Mouse (Mus musculus) skeletal muscle tissue, adult 2 months (tissue): ENCODE results near the gene Tie1.
"Not testable (repeated sequence)": the region's sequence is repeated elsewhere in the genome, so short reads cannot be mapped to it uniquely, and the experiment has no call there.

Experiments used
- DNase-seq: peaks from one replicate; pipeline ENCODE4 v3.0.0-alpha.2; 2012; ENCODE audit warnings: low read depth, low spot score

Gene Tie1

DNA sequence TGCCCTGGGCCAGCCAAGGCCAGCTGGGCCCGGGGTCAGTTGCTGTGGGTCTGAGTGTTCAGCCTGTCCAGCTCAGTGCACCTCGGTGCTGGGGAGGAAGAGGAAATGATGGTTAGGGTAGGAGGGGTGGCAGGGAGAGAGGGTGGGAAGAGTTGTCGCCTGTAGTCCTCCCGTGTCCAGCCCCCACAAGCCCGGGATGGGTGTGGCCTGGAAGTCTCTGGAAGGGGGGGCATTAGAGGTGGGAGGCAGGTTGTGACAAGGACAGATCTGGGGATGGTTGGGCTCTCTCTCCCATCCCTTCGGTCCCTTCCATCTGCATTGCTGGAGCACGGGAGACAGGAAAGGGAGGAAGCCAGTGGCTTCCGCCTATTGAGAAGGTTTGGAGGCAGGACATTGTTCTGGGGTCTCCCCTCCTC, at the start of gene Tie1:
Gene Tie1 (minus strand): TSS at position 345 of the 416 bp plus-strand sequence.
- peak; percentile 49 for DNase-seq

DNA sequence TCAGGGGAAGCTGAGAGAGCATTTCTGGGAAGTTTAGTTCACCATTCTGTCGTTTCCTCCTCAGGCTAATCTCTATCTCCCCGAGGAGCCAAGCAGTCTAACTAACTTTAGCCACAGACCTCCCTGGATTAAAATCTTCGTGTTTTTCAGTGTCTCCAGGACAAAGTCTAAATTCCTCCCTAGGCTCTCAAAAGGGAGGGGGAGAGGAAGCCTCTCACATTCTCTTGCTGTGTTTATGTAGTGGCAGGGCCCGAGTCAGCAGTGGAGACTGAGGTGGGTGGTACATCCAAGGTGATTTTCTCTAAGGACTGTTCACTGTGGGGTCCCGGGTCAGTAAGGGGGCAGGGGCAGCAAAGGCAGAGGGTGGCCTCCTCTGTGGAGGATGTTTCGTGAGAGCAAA, 47.9 kb upstream of the Tie1 start:
- no peak for DNase-seq

DNA sequence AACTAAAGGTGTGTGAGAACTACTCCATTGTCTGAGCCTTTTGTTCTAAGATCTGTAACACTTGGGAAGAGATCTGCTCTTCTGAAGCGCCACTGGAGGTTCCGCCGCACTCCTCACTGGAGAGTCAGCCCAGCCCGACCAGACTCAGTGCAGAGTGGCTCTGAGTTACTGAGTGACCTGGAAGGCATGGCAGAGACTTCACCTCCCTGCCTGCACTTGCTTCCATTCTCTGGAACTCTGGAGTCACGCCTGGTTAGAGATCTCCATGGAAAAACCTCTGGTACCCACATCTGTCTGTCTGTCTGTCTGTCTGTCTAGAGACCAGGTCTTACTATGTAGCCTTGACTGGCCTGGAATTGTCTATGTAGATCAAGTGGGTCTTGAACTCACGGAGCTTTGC, 45.7 kb upstream of the Tie1 start:
- no peak for DNase-seq

DNA sequence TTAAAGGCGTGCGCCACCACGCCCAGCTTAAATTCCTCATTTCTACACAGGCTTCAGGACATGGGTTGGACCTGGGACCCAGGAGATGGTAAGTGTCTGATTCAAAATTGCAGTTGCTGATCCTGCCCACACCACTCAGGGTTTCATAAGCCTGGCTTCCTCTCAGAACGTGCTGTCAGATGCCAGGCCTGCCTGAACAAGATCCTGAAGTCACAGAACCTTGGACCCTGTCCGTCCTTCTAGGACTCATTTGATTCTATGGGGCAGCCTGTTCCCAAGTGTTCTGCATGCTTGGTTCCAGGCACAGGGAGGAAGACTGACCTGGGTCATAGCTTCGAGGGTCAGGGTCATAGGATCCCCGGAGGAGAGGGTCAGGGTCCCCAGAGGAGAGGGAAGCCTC, 43.7 kb upstream of the Tie1 start:
- DNase-seq, result no peak

DNA sequence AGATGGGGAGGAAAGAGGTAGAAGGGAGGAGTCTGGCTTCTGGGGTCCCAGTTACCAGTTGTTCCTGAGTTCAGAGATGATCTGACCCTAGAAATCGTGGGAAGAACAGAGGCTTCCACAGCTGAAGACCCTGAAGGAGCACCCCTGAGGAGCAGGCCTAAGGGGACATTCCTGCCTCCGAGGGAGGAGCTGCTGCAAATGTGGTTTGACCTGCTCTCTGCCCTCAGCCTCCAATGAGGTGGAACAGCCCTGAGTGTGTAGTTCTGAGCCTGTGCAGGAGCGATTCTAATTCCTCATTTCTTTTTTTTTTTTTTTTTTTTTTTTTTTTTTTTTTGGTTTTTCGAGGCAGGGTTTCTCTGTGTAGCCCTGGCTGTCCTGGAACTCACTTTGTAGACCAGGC, 43.3 kb upstream of the Tie1 start:
- no peak for DNase-seq

DNA sequence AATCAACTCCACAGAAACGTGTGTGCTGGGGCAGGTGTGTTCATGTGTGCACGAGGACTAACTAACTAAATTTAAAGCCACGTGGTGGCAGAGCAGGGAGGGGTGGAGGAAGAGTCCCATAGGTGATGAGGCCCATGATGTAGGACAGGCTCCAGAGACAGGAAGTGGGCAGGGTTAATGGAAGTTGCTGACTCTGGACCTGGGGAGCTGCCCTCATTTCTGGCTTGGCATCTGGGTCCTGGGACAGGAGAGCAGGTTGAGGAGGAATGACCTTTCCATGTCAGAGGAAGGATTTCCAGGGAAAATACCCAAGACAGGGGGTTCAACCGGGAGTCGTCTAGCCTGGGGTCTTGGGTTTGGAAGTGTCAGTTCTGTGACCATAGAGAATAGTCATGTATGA, 42.8 kb upstream of the Tie1 start:
- DNase-seq, result no peak

DNA sequence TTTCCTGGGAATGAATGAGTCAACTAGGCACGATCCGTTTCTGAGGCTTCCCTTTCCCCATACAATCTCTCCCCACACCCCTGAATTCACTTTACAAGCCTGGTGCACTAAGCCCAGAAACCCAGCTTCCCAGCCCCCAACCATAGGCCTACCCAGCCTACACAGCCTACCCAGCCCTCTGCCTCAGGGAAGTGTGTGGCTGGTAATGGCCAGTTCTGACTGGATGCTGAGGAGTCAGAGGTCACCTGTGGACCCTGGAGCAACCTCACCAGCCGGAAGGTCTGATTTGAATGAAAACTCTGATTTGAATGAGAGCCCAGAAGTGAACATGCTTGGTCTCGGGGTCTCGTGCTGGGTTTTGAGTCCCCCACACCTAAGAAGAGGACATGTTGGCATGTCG, 37.9 kb upstream of the Tie1 start:
- no peak for DNase-seq

DNA sequence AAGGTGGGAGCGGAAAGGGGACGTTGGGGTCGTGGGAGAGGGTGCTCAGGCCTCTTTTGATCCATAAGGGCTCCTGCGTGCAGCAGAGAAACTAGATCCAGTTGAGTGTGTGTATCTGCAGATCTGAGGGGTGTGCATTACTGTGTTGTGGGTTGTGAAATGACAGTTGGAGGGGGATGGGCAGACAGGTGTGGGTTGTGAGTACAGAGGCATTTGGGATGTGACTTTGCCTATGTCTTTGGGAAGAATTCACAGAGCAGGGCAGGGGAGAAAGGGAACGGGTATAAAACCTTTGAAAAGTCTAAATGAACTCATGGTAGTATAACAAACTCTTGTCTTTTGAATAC, 37.4 kb upstream of the Tie1 start:
- DNase-seq, result no peak

DNA sequence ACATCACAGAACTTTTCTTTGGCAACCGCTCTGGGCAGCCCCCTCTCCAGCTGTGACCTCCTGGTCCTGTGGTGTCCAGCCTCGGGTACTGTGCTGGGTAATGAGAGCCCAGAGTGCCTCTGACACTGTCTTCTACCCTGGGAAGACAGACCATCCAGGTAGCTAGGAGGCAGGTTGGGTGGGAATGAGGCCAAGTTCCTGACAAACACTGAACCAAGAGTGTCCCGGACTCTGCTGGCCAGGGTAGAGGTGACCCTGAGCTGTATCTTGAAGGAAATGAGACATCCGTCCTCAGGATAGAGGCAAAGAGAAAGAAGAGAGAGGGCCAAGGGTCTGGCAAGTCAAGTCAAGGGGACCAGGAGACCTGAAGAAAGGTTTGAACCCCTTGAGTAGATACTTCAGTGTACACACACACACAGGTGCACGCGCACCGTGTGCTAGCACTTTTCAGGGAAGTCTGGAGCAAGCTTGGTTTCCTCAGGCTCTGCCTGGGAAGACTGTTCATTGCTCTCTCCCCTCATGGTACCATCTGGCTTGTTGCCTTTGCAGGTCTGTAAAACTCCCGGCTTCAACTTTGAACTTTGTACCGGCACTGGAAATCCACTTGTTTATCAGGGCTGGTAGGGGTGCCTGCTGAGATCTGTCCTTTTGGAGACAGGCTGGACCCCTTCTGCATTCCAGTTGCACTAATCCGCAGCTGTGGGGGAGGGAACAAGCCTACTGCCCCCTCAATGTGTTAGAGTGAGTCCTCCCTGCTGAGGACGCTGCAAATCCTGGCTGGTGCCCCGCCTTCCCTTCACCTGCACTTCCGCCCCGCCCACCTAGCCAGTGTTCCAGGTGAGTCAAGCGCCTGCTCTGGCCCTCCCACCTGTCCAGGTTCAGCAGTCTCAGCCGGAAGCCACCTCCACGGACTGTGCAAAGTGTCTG, 36.8 kb upstream of the Tie1 start, which contains the start of gene 2610528J11Rik:
Gene 2610528J11Rik (plus strand): TSS at position 592 of the 927 bp plus-strand sequence.
- DNase-seq, result no peak

DNA sequence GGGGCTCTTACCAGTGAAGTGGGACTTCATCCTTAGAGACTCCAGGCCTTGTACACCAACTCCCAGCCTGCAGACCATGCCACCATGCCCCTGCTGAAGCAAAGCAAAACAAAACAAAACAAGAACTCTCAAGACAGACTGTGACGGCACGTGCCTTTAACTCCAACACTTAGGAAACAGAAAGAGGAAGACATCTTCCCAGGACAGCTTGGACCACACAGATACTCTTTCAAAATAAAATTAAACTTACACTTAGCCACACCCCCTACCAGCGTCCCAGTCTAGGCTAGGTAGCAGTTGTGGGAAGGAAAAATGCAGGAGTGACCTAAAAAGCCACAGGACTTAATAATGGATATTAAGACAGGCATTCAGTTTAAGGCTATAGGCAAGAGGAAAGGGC, 35.9 kb upstream of the Tie1 start:
- no peak for DNase-seq

DNA sequence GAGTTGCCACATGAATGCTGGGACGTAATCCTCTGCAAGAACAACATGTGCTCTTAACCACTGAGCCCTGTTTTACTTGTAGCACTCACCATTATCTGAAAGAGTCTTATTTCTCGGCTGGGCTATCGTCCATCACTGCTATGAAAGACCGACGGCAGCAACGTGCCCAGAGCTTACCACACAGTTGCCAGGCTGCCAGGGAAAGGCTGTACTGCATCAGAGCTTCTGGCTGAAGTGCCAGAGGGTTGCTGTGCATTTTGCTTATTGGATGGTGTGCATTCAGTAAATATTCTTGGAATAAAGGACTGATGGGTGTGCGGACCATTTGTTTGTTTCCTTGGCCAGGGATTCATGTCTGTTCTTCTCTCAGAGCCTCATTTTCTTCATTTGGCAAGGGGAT, 34.1 kb upstream of the Tie1 start:
- DNase-seq, result no peak

DNA sequence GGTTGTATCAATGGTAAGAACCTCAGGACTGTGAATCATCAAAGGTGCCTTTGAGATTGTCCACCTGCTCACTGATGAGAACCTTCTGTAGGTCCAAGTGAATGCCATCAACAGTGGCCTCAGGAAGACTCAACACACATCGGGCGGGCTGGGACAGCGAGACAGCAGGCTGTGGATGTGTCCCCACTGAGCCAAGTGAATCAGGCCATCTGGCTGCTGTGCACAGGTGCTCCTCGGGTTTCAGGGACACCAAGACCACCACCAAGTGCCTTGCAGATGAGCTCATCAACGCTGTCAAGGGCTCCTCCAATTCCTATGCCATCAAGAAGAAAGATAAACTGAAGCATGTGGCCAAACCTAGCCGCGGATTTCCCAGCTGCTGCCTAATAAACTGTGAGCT, 32.4 kb upstream of the Tie1 start:
- no peak for DNase-seq

DNA sequence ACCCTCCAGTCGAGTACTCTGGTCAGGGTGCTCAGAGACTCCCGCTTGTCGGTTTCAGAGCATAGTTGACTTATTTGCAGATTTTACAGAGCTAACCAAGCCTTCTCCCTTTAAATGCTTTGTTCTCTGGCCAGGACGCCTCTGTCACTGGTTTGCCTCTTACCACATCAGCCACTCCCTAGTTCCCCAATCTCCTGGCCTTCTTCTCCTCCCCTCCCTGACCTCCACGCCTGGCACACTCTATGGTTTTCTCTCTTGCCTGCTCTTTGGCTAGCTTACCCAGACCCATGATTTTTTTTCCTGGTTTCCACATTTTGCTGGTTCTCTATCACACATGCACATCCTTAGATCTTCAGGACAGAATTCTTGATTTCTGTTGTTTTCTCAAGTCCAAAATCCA, 28.3 kb upstream of the Tie1 start:
- DNase-seq, result no peak

DNA sequence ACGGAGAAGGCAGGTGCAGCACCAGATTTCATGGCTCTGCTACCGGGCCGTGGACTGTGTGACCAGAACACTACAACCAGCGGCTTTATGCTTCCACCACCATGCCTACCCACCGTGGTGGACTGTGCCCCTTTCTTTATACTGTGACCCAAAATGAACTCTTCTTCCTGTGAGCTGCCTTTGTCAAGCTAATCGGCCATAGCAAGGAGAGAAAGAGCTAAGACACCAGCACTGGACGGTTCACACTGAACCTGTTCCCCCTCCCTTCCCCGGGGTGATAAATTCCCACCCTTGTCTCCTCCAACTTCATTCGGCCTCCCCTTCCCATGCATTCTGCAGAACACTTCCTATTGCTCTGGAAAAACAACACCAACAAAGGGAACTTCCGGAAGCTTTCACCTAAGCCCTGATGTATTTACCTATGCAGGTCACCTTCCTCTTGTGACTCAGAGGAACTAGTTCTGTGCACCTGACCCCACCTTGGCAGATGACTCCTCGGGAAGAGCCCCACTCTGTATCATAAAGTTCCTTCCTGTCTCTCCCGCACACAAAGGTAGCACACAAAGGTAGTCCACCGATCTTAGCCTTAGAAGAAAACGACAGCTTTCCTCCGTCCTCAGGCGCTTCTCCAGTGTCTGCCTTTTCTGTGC, 27.8 kb upstream of the Tie1 start:
- no peak for DNase-seq

DNA sequence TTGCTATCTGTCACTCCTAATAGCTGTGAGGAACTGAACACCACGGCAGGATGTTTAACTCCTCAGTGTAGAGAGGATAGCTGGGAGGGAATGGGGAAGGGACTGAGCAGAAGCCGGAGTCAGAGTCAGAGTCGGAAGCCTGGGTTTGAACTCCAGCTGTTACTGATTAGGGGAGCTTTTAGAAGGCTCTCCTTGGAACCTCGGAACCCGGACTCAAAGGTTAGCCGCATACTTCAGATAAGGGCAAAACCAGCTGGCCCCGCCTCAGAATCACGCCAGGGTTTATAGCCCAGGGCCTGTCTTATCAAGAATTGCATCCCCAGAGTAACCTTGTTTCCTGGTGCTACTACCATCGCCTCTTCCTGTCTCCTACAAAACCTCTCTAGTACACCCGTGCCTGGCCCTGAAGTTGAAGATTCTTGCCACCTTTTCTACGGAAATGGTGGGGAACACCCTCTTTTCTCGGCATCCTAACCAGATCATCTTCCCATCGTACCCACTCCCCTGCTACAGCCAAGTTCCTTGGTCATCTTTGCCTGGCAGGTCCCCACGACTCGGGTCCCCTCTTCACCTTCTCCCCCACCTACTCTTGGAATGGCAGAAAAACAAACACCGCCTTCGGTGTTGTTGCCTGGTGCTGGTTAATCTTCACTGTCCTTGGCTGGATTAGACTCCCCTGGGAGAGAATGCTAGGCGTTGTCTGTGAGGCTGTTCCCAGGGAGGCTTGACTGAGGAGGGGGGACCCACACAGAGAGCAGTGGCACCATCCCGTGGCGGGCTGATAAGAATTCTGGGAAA, 27.0 kb upstream of the Tie1 start:
- DNase-seq, result no peak

DNA sequence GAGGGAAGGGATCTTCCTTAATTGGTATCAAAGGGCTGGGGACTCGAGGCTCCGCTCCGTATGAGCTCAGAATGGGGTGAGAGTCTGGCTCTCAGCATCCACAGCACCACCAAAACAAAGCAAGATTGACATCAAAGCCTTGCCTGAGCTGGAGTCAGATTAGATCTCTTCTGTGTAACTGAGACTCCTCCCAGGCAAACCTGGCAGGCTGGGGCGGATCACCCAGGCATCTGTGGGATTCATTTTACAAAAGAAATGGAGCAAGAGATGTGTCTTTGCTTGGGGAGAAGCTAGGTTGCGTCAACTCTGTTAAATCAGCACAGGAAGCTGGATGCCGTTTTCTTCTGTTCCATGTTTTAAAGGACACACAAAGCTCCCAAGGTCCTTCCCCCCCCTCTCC, 19.2 kb upstream of the Tie1 start:
- DNase-seq, result no peak

DNA sequence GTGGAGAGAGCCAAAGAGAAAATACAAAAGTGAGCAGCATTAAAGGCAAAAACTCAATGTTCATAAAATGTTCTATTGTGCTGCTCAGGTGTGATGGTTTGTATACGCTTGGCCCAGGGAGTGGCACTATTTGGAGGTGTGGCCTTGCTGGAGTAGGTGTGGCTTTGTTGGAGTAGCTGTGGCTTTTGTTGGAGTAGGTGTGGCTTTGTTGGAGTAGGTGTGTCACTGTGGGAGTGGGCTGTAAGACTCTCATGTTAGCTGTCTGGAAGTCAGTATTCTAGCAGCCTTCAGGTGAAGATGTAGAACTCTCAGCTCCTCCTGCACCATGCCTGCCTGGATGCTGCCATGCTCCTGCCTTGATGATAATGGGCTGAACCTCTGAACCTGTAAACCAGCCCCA, 17.3 kb upstream of the Tie1 start:
- not testable (repeated sequence) for DNase-seq

DNA sequence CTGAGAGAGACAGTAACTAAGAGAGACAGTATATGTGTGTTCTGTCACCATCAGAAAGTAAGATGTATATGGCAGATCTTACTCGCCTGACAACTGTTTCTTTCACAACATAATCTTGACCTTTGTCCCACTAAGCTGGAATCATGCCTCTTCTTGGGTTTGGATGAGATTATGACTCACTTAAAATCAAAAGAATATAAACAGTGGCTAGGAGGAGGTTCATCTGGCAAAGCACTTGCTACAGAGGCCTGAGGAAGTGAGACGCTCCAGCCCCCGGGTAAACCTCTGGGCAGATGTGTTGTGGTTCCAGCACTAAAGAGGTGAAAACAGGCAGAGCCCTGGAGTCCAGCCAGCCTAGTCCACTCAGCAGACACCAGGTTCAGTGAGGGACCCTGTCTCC, 15.7 kb upstream of the Tie1 start:
- no peak for DNase-seq

DNA sequence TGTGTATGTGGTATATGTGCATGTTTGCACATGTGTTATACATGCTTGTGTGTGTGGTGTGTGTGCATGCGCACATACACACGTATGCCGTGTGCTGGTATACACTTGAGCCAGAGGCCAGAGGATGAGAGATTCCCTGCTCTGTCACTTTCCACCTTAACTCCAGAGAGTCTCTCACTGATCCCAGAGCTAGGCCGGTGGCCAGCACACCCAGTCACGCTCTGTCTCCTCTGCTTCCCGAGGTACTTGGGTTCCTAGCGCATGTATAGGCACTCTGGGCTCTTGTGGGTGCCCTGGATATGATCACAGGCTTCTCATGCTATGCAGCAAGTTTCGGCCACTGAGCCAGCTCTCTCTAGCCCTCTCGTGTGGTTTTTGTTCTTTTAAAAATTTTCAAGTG, 10.9 kb upstream of the Tie1 start:
- no peak for DNase-seq

DNA sequence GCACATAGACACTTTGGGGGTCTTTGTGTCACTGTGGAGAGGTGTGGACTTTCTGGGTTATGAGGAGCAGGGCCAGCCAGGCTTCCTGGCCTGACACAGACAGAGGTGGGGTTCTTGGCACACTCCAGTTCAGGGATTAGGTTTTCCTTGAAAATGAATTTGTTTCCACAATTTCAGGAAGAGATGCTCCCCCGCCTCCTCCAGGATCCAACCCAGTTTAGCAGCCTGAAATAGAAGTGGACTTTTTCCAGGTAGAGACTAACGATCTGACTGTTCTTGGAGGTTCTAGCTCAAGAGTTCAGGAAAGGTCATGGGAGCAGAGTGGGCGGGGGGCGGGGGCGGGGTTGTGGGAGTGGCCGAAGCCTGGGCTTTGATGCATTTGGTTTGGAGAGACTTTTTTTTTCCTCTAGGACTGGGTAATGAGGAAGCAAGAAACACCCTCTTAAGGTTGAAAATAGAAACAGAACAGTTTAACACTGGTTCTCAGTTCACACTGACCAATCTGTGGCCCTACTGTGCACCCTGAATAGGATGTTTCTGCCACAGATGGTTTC, 10.4 kb upstream of the Tie1 start:
- DNase-seq, result peak; percentile 24

DNA sequence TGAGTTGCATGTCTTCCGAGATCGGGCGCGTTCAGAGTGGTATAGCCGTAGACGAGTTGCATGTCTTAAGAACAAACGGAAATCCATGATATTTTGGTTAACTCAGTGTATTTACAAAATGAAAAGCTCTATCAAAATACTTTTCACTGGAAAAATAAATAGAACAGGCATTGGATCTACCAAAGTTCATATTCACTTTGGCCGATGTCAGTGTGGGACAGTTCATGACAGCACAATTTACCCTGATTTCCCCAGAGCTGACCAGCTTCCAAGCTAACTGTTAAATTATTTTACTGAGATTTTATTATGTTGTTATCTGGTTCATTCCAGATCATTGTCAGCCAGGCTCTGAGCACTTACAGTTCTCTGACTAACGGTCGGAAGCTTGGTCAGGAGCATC, 600 bp upstream of the Tie1 start:
- DNase-seq, result no peak
